Mouse (Mus musculus): Measurements from ENCODE around the gene Csnk2a2. TPM values are rescaled to one million over a fixed set of nuclear protein-coding genes. Genes with fewer than 3 reads are reported as not detected.

Gene Csnk2a2
- total RNA-seq, 4 experiments from 2014 or later: 19.8 to 24.9 (median 22.2) TPM

DNA sequence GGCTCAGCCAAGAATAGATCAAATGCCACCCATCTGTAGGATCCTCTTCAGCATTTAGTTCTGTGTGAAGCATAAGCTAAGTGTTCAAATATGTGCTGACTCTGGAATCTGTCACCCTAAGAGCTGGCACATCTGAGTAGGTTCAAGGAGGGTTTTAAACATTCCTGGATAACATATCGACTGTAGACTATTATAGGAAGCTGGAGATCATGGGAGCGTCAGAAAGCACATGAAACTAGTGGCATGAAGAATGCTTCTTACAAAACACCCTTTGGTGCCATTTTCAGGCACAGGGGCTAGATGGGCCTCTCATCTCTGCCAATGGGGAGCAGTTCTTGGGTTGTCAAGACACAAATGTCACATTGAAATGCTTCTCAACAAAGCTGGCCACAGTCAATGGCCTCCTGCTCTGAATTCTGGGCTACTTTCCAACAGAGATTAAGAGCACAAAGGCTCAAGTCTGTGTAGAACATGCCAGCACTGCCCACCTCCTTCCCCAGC lies 63.0 kb downstream of the Csnk2a2 start:
- DNase-seq (ENCODE audit: low spot score in 2 of 2): no peak

DNA sequence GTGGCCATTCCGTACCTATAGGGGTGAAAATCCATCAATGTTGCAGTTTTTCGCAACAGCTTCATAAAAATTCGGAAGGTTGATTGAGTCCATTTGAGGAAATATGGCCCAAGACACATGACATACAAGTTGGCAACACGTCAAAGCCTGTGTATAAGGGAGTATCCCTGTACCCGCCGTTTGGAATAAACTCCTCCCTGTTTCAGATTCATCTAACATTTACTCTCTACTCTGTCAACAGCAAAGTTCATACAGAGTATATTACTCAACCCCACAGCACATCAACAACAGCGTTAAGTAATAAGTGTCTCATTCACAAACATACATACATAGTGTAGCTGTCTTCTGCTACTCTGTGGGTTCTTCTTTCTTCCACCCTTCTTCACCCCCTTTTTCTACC lies 65.2 kb downstream of the Csnk2a2 start:
- no peak for DNase-seq (ENCODE audit: low spot score in 2 of 2)

DNA sequence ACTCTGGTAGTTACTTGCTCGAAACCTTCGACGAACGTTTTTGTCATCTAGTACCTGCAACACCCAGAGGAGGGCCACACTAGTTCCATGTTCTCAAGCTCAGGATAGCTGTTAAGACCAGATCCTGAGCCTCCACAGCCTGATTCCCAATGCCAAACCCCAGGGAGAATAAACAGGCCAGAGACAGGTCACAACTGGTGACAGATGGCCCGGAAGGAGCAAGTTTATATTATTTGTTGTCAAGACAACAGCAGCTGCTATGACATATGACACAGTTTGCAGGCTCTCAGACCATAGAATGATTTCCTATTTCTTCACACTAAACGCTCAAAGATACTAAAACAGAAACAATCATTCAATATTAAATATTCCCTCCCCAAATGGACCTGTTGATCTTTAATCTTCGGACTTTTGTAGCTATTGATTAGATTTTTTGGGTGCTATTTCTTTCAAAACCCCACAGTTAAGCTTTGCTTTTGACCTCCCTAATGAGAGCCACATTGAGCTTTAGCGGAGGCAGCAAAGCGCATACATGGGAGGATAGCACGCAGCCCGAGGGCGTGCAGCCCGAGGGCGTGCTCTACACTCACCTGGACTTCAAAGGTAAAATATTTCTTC lies 67.5 kb downstream of the Csnk2a2 start:
- no peak for DNase-seq (ENCODE audit: low spot score in 2 of 2)

DNA sequence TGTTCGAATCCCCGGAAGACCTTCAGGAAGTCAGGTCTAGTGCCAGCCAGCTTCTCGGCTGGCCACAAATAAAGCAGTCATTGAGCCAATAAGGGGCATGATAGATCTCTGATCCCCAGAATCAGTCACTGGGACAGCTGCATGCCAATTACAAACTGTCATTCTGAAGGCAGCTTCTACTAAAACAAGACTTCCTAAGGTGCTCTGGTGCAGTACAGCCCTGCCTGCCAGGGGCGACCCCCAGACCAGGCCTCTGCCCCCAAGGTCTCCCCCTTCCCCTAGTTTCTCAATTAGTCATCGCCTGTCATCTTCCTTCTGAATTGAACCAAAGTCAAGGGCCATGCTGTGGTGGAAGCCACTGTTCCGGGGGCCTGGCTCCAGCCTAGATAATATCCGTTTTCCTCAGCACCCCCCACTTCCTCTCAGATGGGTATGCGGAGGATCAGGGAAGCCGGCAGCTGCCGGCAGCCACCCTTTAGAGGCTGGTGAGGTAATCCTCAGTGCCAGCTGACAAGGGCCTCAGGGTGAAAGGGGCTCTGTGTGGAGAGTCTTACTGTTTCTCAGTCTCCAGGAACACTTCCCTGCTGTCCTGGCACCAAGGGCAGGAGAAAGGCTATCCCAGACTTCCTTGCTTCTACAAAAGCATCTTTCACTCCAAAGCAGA lies 78.4 kb downstream of the Csnk2a2 start:
- no peak for DNase-seq (ENCODE audit: low spot score in 2 of 2)

DNA sequence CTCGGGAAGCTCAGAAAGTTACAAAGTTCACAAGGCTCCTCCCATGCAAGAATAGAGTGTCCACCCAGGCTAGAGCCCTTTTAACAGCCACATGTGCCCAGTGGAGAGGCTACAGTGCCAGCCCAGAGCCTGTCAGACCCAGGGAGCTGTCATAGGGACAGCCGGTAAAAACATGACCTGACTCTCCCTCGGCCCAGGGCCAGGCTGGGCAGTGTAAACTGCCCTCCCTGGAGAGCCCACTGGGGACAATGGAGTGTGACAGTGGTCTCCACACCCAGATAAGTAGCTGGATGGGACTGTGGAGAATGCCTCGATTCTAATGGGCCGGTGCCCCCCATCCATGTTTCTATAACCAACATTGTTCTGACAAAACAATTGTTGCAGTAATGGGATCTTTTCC lies 80.3 kb downstream of the Csnk2a2 start:
- no peak for DNase-seq (ENCODE audit: low spot score in 2 of 2)

DNA sequence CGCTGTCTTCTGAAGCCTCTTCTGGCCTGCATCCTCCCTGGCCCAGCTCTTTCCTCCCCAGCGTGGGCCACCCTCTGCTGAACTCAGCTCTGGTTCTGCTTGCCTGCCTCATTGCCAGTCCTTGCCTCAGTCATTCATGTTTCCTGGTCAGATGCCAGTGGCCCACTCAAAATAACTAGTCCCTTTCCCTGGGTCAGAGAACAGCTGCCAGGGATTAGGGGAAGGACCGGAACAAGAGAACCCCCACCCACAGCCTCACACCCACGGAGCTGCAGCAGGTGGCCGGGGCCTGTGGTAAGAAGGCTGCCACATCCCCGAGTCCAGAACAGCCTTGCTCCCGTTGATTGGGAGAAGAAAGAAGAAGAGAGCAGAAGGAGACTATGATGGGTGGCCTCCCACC lies 88.7 kb downstream of the Csnk2a2 start:
- no peak for DNase-seq (ENCODE audit: low spot score in 2 of 2)

DNA sequence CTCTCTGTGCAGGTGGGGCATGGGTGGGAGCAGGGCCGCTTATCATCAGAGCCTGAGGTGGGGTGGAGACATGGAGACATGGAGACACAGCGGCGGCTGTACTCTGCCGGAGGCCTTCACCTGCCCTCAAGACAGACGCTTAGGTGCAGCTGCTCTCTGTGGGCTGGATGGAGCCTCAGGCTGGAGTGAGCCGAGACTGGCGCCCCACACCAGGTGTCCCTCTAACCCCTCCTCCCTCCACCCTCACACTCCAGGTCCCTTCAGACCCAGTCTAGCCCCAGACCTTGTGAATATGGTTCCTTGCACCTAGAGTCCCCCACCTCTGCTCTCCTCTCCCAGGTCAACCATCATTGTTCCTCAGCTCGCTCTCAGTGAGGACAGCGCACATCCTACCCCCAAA lies 90.7 kb downstream of the Csnk2a2 start:
- no peak for DNase-seq (ENCODE audit: low spot score in 2 of 2)

DNA sequence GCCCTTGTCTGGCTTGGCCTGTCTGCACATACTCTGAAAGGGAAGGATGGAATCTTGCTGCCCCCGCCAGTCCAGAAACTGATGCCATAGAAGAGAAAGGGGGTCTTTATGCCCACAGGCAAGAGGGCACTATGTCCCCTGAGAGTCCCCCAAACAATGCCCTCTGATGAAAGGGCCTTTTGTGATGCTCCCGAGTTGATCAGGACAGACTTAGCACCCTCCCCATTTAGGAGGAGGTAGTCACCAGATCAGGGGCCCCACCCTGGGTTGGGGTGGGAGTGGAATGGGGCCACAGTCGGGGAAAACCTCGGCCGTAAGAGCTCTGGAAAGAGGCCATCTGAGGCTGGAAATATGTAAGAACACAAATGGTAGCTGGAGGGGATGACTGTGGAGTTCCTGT lies 92.6 kb downstream of the Csnk2a2 start:
- DNase-seq (ENCODE audit: low spot score in 2 of 2): no peak

DNA sequence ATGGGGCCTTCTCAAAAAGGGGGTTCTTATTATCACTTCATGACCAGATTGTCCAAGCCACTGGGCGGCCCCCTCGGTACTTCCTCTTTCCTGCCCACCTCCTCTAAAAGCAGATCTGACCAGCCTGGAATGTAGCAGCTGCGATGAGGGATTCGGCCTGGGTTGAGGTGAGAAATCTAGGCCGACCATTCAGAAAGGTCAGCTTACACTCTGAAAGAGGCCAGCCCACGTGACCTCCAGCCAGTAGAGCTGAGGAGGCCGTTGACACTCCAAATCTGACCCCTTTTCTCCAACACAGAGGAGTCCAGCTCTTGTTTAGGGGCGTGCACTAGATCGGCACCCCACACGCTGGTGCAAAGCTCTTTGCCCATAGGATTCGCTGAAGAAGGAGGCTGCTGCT lies 93.1 kb downstream of the Csnk2a2 start:
- DNase-seq (ENCODE audit: low spot score in 2 of 2): no peak

Other genes with a start within 250 kb of the Csnk2a2 start
- under 1 TPM in 3 of 4 experiments, not detected in 1; 0.05 to 0.16 (median 0.07) TPM for gene Cngb1, start 183.5 kb downstream of the Csnk2a2 start, total RNA-seq (2022)
- not detected for gene Tepp, start 179.5 kb downstream of the Csnk2a2 start, total RNA-seq (2022)
- gene Zfp319, start 158.1 kb downstream of the Csnk2a2 start, total RNA-seq (2022): 1 to 10 TPM; 2.8 to 3.8 (median 2.9) TPM
- gene Usb1, start 157.8 kb downstream of the Csnk2a2 start, total RNA-seq (2022): 1 to 10 TPM; 4.0 to 7.4 (median 6.1) TPM
- gene Mmp15, start 137.8 kb downstream of the Csnk2a2 start, total RNA-seq (2022): 10 to 100 TPM; 13.0 to 18.3 (median 14.1) TPM
- 1 to 10 TPM; 3.6 to 6.4 (median 5.3) TPM for gene Cfap20, start 55.2 kb downstream of the Csnk2a2 start, total RNA-seq (2022)
- gene Ccdc113, start 44.0 kb upstream of the Csnk2a2 start, total RNA-seq (2022): not detected
- gene Prss54, start 86.3 kb upstream of the Csnk2a2 start, total RNA-seq (2022): not detected
- gene Gins3, start 143.4 kb upstream of the Csnk2a2 start, total RNA-seq (2022): under 1 TPM; 0.25 to 0.67 (median 0.47) TPM
- gene Ndrg4, start 186.9 kb upstream of the Csnk2a2 start, total RNA-seq (2022): 1 to 10 TPM; 3.6 to 4.0 (median 3.9) TPM
- gene Setd6, start 225.8 kb upstream of the Csnk2a2 start, total RNA-seq (2022): 10 to 100 TPM; 14.2 to 15.5 (median 14.9) TPM